Mouse (Mus musculus) MEL (cell line): ENCODE measurements at regions not wholly inside any gene's neighbourhood (a gene's known extent, or its start where the extent isn't known, plus 50 kb on each side); places are given as distances from the start of the nearest gene placed in this dataset.

Experiments used
- EP300 ChIP-seq, 2 experiments: IDR thresholded peaks; 2 replicates each; pipeline ENCODE4 v1.6.1; 2011; ENCODE audit warnings: improper control_type of control experiment in 2 of 2, low read length in 2 of 2, low read depth in 1 of 2, mild to moderate bottlenecking in 1 of 2
- GABPA ChIP-seq: IDR thresholded peaks from 2 replicates; pipeline ENCODE4 v1.6.1; 2012; ENCODE audit warnings: low read depth, mild to moderate bottlenecking, inconsistent platforms, low read length, improper control_type of control experiment, moderate library complexity
- GATA1 ChIP-seq: IDR thresholded peaks from 2 replicates; pipeline ENCODE4 v1.6.1; 2011; ENCODE audit warnings: low read depth, low read length, improper control_type of control experiment
- JUND ChIP-seq: IDR thresholded peaks from 2 replicates; pipeline ENCODE4 v1.6.1; 2011; ENCODE audit warnings: low read depth, mild to moderate bottlenecking, improper control_type of control experiment, low read length
- MYB ChIP-seq: IDR thresholded peaks from 2 replicates; pipeline ENCODE4 v1.6.1; 2011; ENCODE audit warnings: mild to moderate bottlenecking, low read depth, low read length, improper control_type of control experiment
- MYC ChIP-seq: IDR thresholded peaks from 2 replicates; pipeline ENCODE4 v1.6.1; 2011; ENCODE audit warnings: low read depth, mild to moderate bottlenecking, low read length, improper control_type of control experiment, moderate library complexity
- RAD21 ChIP-seq: IDR thresholded peaks from 2 replicates; pipeline ENCODE4 v1.6.1; 2011; ENCODE audit warnings: mild to moderate bottlenecking, low read depth, low read length, improper control_type of control experiment
- SMC3 ChIP-seq: IDR thresholded peaks from 2 replicates; pipeline ENCODE4 v1.6.1; 2011; ENCODE audit warnings: low read depth, low read length, improper control_type of control experiment
- ZMIZ1 ChIP-seq: IDR thresholded peaks from 2 replicates; pipeline ENCODE4 v1.6.1; 2012; ENCODE audit warnings: low read depth, mild to moderate bottlenecking, inconsistent platforms, low read length, improper control_type of control experiment, moderate library complexity

DNA sequence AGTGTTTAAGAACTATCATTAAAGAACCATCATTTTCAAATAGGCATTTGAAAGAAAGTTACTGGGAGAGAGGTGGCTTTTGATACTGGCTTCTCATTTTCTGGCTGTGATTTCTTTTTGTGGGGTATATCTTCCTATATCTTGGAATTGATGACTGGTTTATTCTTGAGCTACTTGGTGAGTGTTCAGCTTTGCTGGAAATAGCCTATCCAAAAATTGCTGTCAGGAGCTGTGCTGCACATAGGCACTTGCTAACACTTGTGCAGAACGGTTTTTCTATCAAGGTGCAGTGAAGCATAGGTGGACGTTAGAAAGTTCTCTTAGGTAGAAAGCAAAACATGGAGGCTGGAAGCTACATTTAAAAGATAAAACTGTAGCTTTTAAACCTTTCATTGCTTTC, 108.9 kb upstream of the Tmem72 start:
- TF ChIP-seq GATA1 (no peak), JUND (no peak), MYB (no peak), RAD21 (no peak), MYC (no peak), ZMIZ1 (no peak), EP300 (IDR thresholded peaks at IDR 0.05; ENCODE audit: low read depth in 1 of 2, low read length in 2 of 2) (no peak), GABPA (no peak), SMC3 (no peak)
